In genomic region chr15:68655046-68655445, GRCm38 (mm10) we compare ENCODE assay signal across 15 mouse cellular contexts.
DNase-seq lines count a peak whose midpoint lies in the region.
"Had no signal": no experiment of that assay in that cellular context is flagged by ENCODE, and none has a peak within 500 bp of the region (broad histone marks: within the 10 kb centered on the region; RNA-seq: fewer than 3 reads in every experiment).

No protein-coding gene starts in this region.

- peak; percentile 6 for DNase-seq in left cerebral cortex, adult 11 months (ENCODE audit: low spot score)
- DNase-seq in left cerebral cortex, adult 8-10 months (ENCODE audit: low spot score in 2 of 2), result no peak
- DNase-seq in right cerebral cortex, adult 18-20 months, result peak; percentile 28
- no peak for DNase-seq in right cerebral cortex, postnatal 10 days (ENCODE audit: low spot score in 2 of 2)
- peak; percentile 75 for DNase-seq in telencephalon, adult 2 months (ENCODE audit: low read depth, low spot score)
- DNase-seq in natural killer cell, adult 2 months (ENCODE audit: low spot score in 2 of 2), result no peak
- DNase-seq: adrenal gland, adult 2 months; adrenal gland, postnatal 10 days; adrenal gland, postnatal 25 days; cerebellum, adult 11-12 months; cerebellum, adult 2 months; cerebellum, adult 9-10 months; cerebellum, postnatal 10 days; cerebellum, postnatal 25 days; embryo, embryonic 11 days had no signal

Comparison
In these comparisons a context has a peak if more than half of its experiments do, and no peak if none do; other contexts are left out.
1. DNase-seq: peak in left cerebral cortex, adult 11 months (single experiment), right cerebral cortex, adult 18-20 months (single experiment) and telencephalon, adult 2 months (single experiment); none in left cerebral cortex, adult 8-10 months (0 of 2), right cerebral cortex, postnatal 10 days (0 of 2) and natural killer cell, adult 2 months (0 of 2).